Mouse (Mus musculus) liver, embryonic 14.5 days (tissue): Measurements from ENCODE around the gene Pcdh18. TPM values are rescaled to one million over a fixed set of nuclear protein-coding genes. Genes with fewer than 3 reads are reported as not detected.

Experiments used
- ATAC-seq: fragments of 200-750 bp; cut with Nextera tagmentation; 2 replicates; pipeline ENCODE4 v1.8.0; 2017; ENCODE audit warnings: moderate number of reproducible peaks, mild to moderate bottlenecking, moderate library complexity; ENCODE audit not compliant: insufficient read depth
- DNase-seq, 3 experiments: peaks; one replicate each; pipeline ENCODE4 v3.0.0-alpha.2; 2012 to 2013; ENCODE audit warnings: low read depth in 3 of 3, low spot score in 3 of 3
- H3K27ac ChIP-seq: fragments of 300-500 bp; sonication (generic); 2 replicates; pipeline ENCODE4 v1.5.1; 2014; ENCODE audit warnings: moderate library complexity, mild to moderate bottlenecking, control low read depth, inconsistent platforms
- H3K27me3 ChIP-seq: fragments of 300-500 bp; sonication (generic); 2 replicates; pipeline ENCODE4 v1.6.1; 2014; ENCODE audit warnings: mild to moderate bottlenecking, low read length, moderate library complexity; ENCODE audit not compliant: control insufficient read depth, insufficient read depth
- H3K36me3 ChIP-seq: fragments of 300-500 bp; sonication (generic); replicated peaks from 2 replicates; pipeline ENCODE4 v1.6.1; 2014; ENCODE audit warnings: low read depth; ENCODE audit not compliant: control insufficient read depth, insufficient read depth
- H3K4me1 ChIP-seq, 2 experiments: fragments of 200-500 bp in 1 of 2; fragments of 300-500 bp in 1 of 2; sonication (generic) in 1 of 2; replicated peaks; 2 replicates each; pipeline ENCODE4 v1.6.1; 2012 to 2014; ENCODE audit warnings: antibody characterized with exemption in 1 of 2, inconsistent platforms in 1 of 2, low read length in 1 of 2; ENCODE audit not compliant: control insufficient read depth in 2 of 2, insufficient read depth in 2 of 2
- H3K4me2 ChIP-seq: fragments of 300-500 bp; sonication (generic); 2 replicates; pipeline ENCODE4 v1.6.1; 2014; ENCODE audit warnings: low read depth, mild to moderate bottlenecking, control low read depth, moderate library complexity
- H3K4me3 ChIP-seq, 2 experiments: fragments of 200-500 bp in 1 of 2; fragments of 300-500 bp in 1 of 2; sonication (generic) in 1 of 2; 2 replicates each; pipeline ENCODE4 v1.5.1; 2012 to 2014; ENCODE audit warnings: low read depth in 2 of 2, low read length in 2 of 2, mild to moderate bottlenecking in 2 of 2, control low read depth in 1 of 2, inconsistent platforms in 1 of 2, moderate library complexity in 1 of 2; ENCODE audit not compliant: insufficient read depth in 1 of 2
- H3K9ac ChIP-seq: fragments of 300-500 bp; sonication (generic); replicated peaks from 2 replicates; pipeline ENCODE4 v1.6.1; 2014; ENCODE audit warnings: mild to moderate bottlenecking, control low read depth, moderate library complexity
- H3K9me3 ChIP-seq: fragments of 300-500 bp; sonication (generic); 2 replicates; pipeline ENCODE4 v1.6.1; 2016; ENCODE audit warnings: low read length, mixed read lengths; ENCODE audit not compliant: control insufficient read depth
- CTCF ChIP-seq: IDR thresholded peaks from 2 replicates; pipeline ENCODE4 v1.5.1; 2016; ENCODE audit warnings: antibody characterized with exemption, low read depth, control low read depth
- EP300 ChIP-seq: IDR thresholded peaks from 2 replicates; pipeline ENCODE4 v1.6.1; 2016; ENCODE audit warnings: antibody characterized with exemption, low read depth
- WGBS: fragments of 180-500 bp; shearing (Covaris S2); extraction: QIAGEN DNeasy Blood & Tissue Kit; methylation state at CpG from one replicate; pipeline ENCODE4 v1.1.7; 2014; ENCODE audit not compliant: insufficient replicate concordance; 5-methylcytosine and 5-hydroxymethylcytosine counted together
- polyA plus RNA-seq, 2 experiments: library from polyadenylated mRNA; depleted of rRNA in 1 of 2; stranded (reverse) in 1 of 2; unstranded in 1 of 2; fragments of >200 nt; fragmentation: Nextera tagmentation in 1 of 2; extraction: Ambion mirVana in 1 of 2; gene quantifications; 2 replicates each; pipeline versions ENCODE4 v1.2.1 to v1.2.3; 2012 to 2014

The Pcdh18 gene
- polyA plus RNA-seq, 2 experiments, result 0.99 to 1.2 TPM

GRCm38 (mm10) chr3:49706503-49706902, 50.6 kb downstream of the Pcdh18 start:
- Histone ChIP-seq H3K4me3 (no peak overlapping the region), H3K36me3 (no peaks in the 10 kb centered on the region), H3K27me3 (no peaks in the 10 kb centered on the region), H3K27ac (no peak overlapping the region), H3K9me3 (no peaks in the 10 kb centered on the region), H3K4me1 (no peaks in the 10 kb centered on the region), H3K9ac (no peak overlapping the region), H3K4me2 (no peak overlapping the region)
- TF ChIP-seq CTCF, result no peak
- no peak for DNase-seq
- ATAC-seq, result no peak
- 64% methylated on average over 2 of the region's 2 CpGs for WGBS

- H3K27me3 ChIP-seq, result no peaks in the 10 kb centered on the region
- H3K36me3 ChIP-seq, result no peaks in the 10 kb centered on the region
- TF ChIP-seq EP300 (no peak), CTCF (no peak)
- DNase-seq, result no peak
- no peak overlapping the region for H3K27ac ChIP-seq
- H3K4me3 ChIP-seq, result no peak overlapping the region
- H3K4me1 ChIP-seq, result no peaks in the 10 kb centered on the region
- no peak overlapping the region for H3K9ac ChIP-seq
- no peaks in the 10 kb centered on the region for H3K9me3 ChIP-seq
- no peak for ATAC-seq
- 38% methylated on average over 2 of the region's 2 CpGs for WGBS
- H3K4me2 ChIP-seq, result no peak overlapping the region
These were observed 57.2 kb downstream of the Pcdh18 start for GRCm38 (mm10) chr3:49699951-49700350.
